ENCODE assay signal across 8 mouse cellular contexts in genomic region chr11:84759478-84759986, GRCm38 (mm10). TPM values are rescaled to one million over a fixed set of nuclear protein-coding genes. Genes with fewer than 3 reads are reported as not detected.
DNase-seq lines count a peak whose midpoint lies in the region; ATAC-seq and TF ChIP-seq lines count a peak whose summit lies in the region.

No protein-coding gene starts in this region.

- H3K27ac ChIP-seq in heart, adult 2 months: peak overlapping the region; percentile 12; the same call in 1 of the 2 replicates
- H3K27ac ChIP-seq in heart, embryonic 11.5 days (ENCODE audit: low read depth, low read length): no peak overlapping the region
- H3K27ac ChIP-seq in forebrain, embryonic 12.5 days: no peak overlapping the region

- 58% methylated on average over 5 of the region's 5 CpGs for WGBS in heart, adult 2 months
- WGBS in heart, embryonic 11.5 days (ENCODE audit: insufficient replicate concordance): 78% methylated on average over 5 of the region's 5 CpGs
- 83% methylated on average over 5 of the region's 5 CpGs for WGBS in forebrain, embryonic 12.5 days

- H3K79me2 ChIP-seq in heart, adult 2 months (replicated peaks; ENCODE audit: control insufficient read depth, insufficient read depth, low read length): no peaks in the 10 kb centered on the region

- peak; percentile 70 to 77 for DNase-seq in heart, adult 2 months
- peak; percentile 40 for DNase-seq in adrenal gland, adult 8-10 months
- DNase-seq in cerebellum, postnatal 36 days: peak; percentile 86 to 90
- peak; percentile 33 to 65 for DNase-seq in layer of hippocampus, postnatal 14 days (ENCODE audit: low spot score in 2 of 2)
- DNase-seq in embryo, embryonic 9.5 days (ENCODE audit: extremely low spot score): no peak
- no peak for DNase-seq in urinary bladder, postnatal 10 days (ENCODE audit: low spot score)

- no peaks in the 10 kb centered on the region for H3K27me3 ChIP-seq in heart, adult 2 months (ENCODE audit: control insufficient read depth, insufficient read depth, low read length)
- H3K27me3 ChIP-seq in heart, embryonic 11.5 days (ENCODE audit: control insufficient read depth, insufficient read depth, low read length): peaks cover 5% of the 10 kb centered on the region
- H3K27me3 ChIP-seq in forebrain, embryonic 12.5 days: peaks cover 56% of the 10 kb centered on the region

- no peak for TF ChIP-seq CTCF in heart, adult 2 months (IDR thresholded peaks at IDR 0.05)

- no peak for TF ChIP-seq POLR2A in heart, adult 2 months (IDR thresholded peaks at IDR 0.05; ENCODE audit: insufficient read depth, low read depth, low read length)

- TF ChIP-seq EP300 in heart, adult 2 months (IDR thresholded peaks at IDR 0.05; ENCODE audit: insufficient read depth, low read depth, low read length): no peak

- no peak overlapping the region for H3K4me2 ChIP-seq in heart, embryonic 11.5 days
- H3K4me2 ChIP-seq in forebrain, embryonic 12.5 days: no peak overlapping the region

- intact Hi-C loops in heart, adult 2 months (cut with DNase I): no loop called here

- H3K36me3 ChIP-seq in heart, adult 2 months (ENCODE audit: control insufficient read depth, insufficient read depth, low read length): no peaks in the 10 kb centered on the region
- no peaks in the 10 kb centered on the region for H3K36me3 ChIP-seq in heart, embryonic 11.5 days (ENCODE audit: control insufficient read depth, insufficient read depth, low read length)
- no peaks in the 10 kb centered on the region for H3K36me3 ChIP-seq in forebrain, embryonic 12.5 days (replicated peaks)

- ATAC-seq in heart, embryonic 11.5 days (replicated peaks; ENCODE audit: insufficient number of reproducible peaks, low FRiP score, low TSS enrichment): no peak
- ATAC-seq in forebrain, embryonic 12.5 days (ENCODE audit: low FRiP score): no peak

- no peak overlapping the region for H3K9ac ChIP-seq in heart, adult 2 months (ENCODE audit: low read depth, low read length)
- H3K9ac ChIP-seq in heart, embryonic 11.5 days (ENCODE audit: low read depth, low read length): no peak overlapping the region
- no peak overlapping the region for H3K9ac ChIP-seq in forebrain, embryonic 12.5 days

- H3K4me1 ChIP-seq in heart, adult 2 months (ENCODE audit: control insufficient read depth, insufficient read depth, low read length): no peaks in the 10 kb centered on the region
- H3K4me1 ChIP-seq in heart, embryonic 11.5 days (ENCODE audit: control insufficient read depth, insufficient read depth, low read length): peaks cover 15% of the 10 kb centered on the region
- peaks cover 30% of the 10 kb centered on the region for H3K4me1 ChIP-seq in forebrain, embryonic 12.5 days

- H3K4me3 ChIP-seq in heart, adult 2 months: no peak overlapping the region
- no peak overlapping the region for H3K4me3 ChIP-seq in heart, embryonic 11.5 days (ENCODE audit: low read depth, low read length)
- H3K4me3 ChIP-seq in forebrain, embryonic 12.5 days (replicated peaks): no peak overlapping the region

- H3K9me3 ChIP-seq in heart, embryonic 11.5 days (replicated peaks; ENCODE audit: control insufficient read depth, low read length): no peaks in the 10 kb centered on the region
- 0 out of 2 replicates have a peak, but pooled peaks cover 3% of the 10 kb centered on the region for H3K9me3 ChIP-seq in forebrain, embryonic 12.5 days

RNA-seq across cellular contexts. Expression of gene Mrm1, which starts 59.8 kb away (rescaled TPM):
- total RNA-seq in heart, adult 2 months (2021): 10 to 100 TPM; 18.9 to 19.7 TPM
- polyA plus RNA-seq in heart, adult 2 months (2012; rRNA removed): 14.7 and 28.1 TPM in 2 replicates
- 13.0 and 13.4 TPM in 2 replicates for polyA plus RNA-seq in heart, embryonic 11.5 days (2014; fragmentation: Nextera tagmentation; extraction: Ambion mirVana)
- 10 to 100 TPM; 21.6 to 24.4 (median 22.9) TPM for total RNA-seq in adrenal gland, adult 8-10 months (2022)
- total RNA-seq in layer of hippocampus, postnatal 14 days (2021): 1 to 10 TPM; 7.1 to 8.0 TPM
- 10.5 and 10.7 TPM in 2 replicates for polyA plus RNA-seq in forebrain, embryonic 12.5 days (2016; fragmentation: Nextera tagmentation; extraction: Ambion mirVana)

Comparison
In these comparisons a context has a peak if more than half of its experiments do, and no peak if none do; other contexts are left out.
1. DNase-seq: peak in heart, adult 2 months (2 of 2), adrenal gland, adult 8-10 months (single experiment), cerebellum, postnatal 36 days (2 of 2) and layer of hippocampus, postnatal 14 days (2 of 2); none in embryo, embryonic 9.5 days (single experiment) and urinary bladder, postnatal 10 days (single experiment).